Mouse (Mus musculus) kidney, adult 2 months (tissue): ENCODE measurements at regions not wholly inside any gene's neighbourhood (a gene's known extent, or its start where the extent isn't known, plus 50 kb on each side); places are given as distances from the start of the nearest gene placed in this dataset.
A peak's percentile ranks its signal among the peaks of the same experiment; 100 is the strongest.

Experiments used
- DNase-seq: peaks from one replicate; pipeline ENCODE4 v3.0.0; 2021
- H3K27ac ChIP-seq: fragments of 200-500 bp; 2 replicates; pipeline ENCODE4 v1.5.1; 2012; ENCODE audit warnings: low read depth, low read length, control low read depth, inconsistent platforms; ENCODE audit not compliant: insufficient read depth
- H3K27me3 ChIP-seq: fragments of 200-500 bp; replicated peaks from 2 replicates; pipeline ENCODE4 v1.6.1; 2012; ENCODE audit warnings: mild to moderate bottlenecking, moderate library complexity, low read length, inconsistent platforms; ENCODE audit not compliant: control insufficient read depth, insufficient read depth
- H3K36me3 ChIP-seq: fragments of 200-500 bp; 2 replicates; pipeline ENCODE4 v1.6.1; 2012; ENCODE audit warnings: mild to moderate bottlenecking, moderate library complexity, low read length, inconsistent platforms; ENCODE audit not compliant: control insufficient read depth, insufficient read depth
- H3K4me1 ChIP-seq: fragments of 200-500 bp; 2 replicates; pipeline ENCODE4 v1.6.1; 2011; ENCODE audit warnings: low read length; ENCODE audit not compliant: control insufficient read depth, insufficient read depth
- H3K4me3 ChIP-seq: fragments of 200-500 bp; 2 replicates; pipeline ENCODE4 v1.5.1; 2011; ENCODE audit warnings: mild to moderate bottlenecking, low read depth, low read length, control low read depth; ENCODE audit not compliant: insufficient read depth
- CTCF ChIP-seq: fragments of 200-500 bp; conservative IDR thresholded peaks from 2 replicates; pipeline ENCODE4 v1.5.1; 2011; ENCODE audit warnings: low read depth, mild to moderate bottlenecking, control low read depth, low read length, moderate library complexity, mixed read lengths; ENCODE audit not compliant: insufficient read depth, insufficient read length
- POLR2A ChIP-seq: fragments of 200-500 bp; IDR thresholded peaks from one replicate; pipeline ENCODE4 v1.6.1; 2011; ENCODE audit warnings: low read depth, low read length, control low read depth
- WGBS: fragments of 180-500 bp; shearing (Covaris S2); methylation state at CpG from one replicate; pipeline ENCODE4 v1.1.7; 2018; 5-methylcytosine and 5-hydroxymethylcytosine counted together

GRCm38 (mm10) chr13:31475845-31476244, 80.1 kb upstream of the Foxq1 start:
- TF ChIP-seq CTCF (no peak), POLR2A (no peak)
- WGBS: 54% methylated on average over 3 of the region's 3 CpGs
- H3K4me3 ChIP-seq: no peak overlapping the region

DNA sequence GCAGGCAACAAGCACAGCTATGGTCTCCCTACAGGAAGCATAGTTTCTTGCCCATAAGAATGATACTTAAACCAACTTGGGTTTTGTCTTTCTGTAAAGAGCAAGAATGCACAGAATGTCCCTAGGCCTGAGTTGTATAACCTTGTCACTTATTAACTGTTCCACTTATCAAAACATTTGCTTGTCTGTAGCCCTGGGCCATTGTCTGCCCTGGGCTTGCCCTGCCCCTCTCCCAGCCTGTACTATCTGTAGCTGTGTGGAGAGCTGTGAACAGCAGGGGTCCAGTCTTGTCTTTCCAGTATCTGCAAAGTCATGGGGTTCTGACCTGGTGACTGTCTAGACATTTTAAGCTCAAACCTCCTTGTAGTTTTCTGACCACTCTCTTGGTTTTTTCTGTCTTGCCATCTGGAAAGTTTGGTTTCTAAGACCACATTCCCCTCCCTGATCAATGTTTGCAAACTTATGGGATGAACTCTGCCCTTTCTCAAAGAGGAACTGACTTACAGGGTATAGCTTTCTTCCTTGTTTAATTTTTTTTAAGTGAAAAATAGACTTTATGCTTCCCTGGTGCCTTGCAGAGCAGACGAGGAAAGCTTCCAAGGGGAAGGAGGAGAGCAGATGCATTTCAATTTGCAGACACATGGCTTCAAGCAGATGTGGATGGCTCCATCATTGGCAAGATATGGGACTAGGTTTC, 78.6 kb upstream of the Foxq1 start:
- no peak overlapping the region for H3K27ac ChIP-seq
- H3K4me1 ChIP-seq: peaks cover 3% of the 10 kb centered on the region; the same call in 1 of the 2 replicates
- 69% methylated on average over 1 of the region's 1 CpGs for WGBS
- no peaks in the 10 kb centered on the region for H3K27me3 ChIP-seq
- peak; percentile 59 for DNase-seq
- no peaks in the 10 kb centered on the region for H3K36me3 ChIP-seq
- TF ChIP-seq CTCF (no peak), POLR2A (no peak)
- no peak overlapping the region for H3K4me3 ChIP-seq

More at GRCm38 (mm10) chr13:31475845-31476244, 80.1 kb upstream of the Foxq1 start:
- Histone ChIP-seq H3K27me3 (no peaks in the 10 kb centered on the region), H3K4me1 (peaks cover 3% of the 10 kb centered on the region; the same call in 1 of the 2 replicates), H3K36me3 (no peaks in the 10 kb centered on the region), H3K27ac (no peak overlapping the region)
- DNase-seq: no peak

GRCm38 (mm10) chr13:31481105-31481844, 74.7 kb upstream of the Foxq1 start:
- Histone ChIP-seq H3K27me3 (no peaks in the 10 kb centered on the region), H3K4me3 (no peak overlapping the region), H3K36me3 (no peaks in the 10 kb centered on the region), H3K27ac (no peak overlapping the region), H3K4me1 (peaks cover 3% of the 10 kb centered on the region; the same call in 1 of the 2 replicates)
- WGBS: 81% methylated on average over 7 of the region's 7 CpGs
- no peak for DNase-seq
- no peak for TF ChIP-seq CTCF
- no peak for TF ChIP-seq POLR2A

DNA sequence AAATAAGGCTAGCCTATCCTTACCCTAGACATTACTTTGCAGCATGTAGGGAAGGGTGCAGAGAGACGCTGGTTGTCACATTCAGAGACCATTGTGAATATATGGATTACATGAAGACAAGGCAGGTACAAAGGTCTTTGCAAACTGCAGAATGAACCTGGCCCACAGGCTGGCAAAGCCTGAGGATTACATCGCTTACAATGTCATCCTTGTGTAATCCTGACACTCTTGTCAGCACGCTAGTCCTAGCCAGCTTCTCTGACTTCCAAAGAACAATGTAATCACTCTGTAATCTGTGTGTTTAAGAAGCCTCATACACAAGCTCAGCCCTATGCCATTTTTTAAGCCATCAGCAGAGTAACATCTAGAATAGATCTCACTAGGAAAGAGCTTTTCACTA, 69.6 kb upstream of the Foxq1 start:
- H3K27ac ChIP-seq: no peak overlapping the region

DNA sequence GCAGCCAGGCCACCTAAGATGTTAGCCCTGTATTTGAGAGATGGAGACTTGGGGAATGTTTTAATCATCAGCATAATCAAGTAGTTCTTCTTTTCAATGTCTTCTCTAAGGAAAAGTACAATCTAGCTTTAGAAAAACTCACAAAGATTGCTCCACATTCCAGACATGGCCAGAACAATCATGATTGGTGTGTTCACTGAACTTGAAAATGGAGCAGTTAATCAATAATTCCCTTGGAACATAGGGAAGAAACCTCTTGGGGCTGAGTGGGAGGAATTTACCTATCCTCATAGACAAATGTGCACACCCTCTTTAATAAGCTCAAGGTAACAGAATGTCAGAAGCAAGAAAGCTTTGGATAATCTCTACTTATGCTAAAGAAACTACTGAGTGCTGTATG, 67.7 kb upstream of the Foxq1 start:
- Histone ChIP-seq H3K27me3 (no peaks in the 10 kb centered on the region), H3K27ac (no peak overlapping the region), H3K36me3 (no peaks in the 10 kb centered on the region), H3K4me1 (peaks cover 12% of the 10 kb centered on the region; the same call in 1 of the 2 replicates), H3K4me3 (no peak overlapping the region)
- TF ChIP-seq CTCF: no peak
- no peak for TF ChIP-seq POLR2A
- peak; percentile 65 for DNase-seq

More for the DNA sequence above, 69.6 kb upstream of the Foxq1 start:
- DNase-seq: peak; percentile 4
- Histone ChIP-seq H3K4me1 (peaks cover 12% of the 10 kb centered on the region; the same call in 1 of the 2 replicates), H3K27me3 (no peaks in the 10 kb centered on the region), H3K36me3 (no peaks in the 10 kb centered on the region), H3K4me3 (no peak overlapping the region)
- TF ChIP-seq POLR2A (no peak), CTCF (no peak)
- WGBS: 85% methylated on average over 3 of the region's 3 CpGs

GRCm38 (mm10) chr13:31503191-31503590, 52.7 kb upstream of the Foxq1 start:
- no peaks in the 10 kb centered on the region for H3K4me1 ChIP-seq
- 83% methylated on average over 10 of the region's 10 CpGs for WGBS
- H3K4me3 ChIP-seq: no peak overlapping the region

GRCm38 (mm10) chr13:31503832-31504231, 52.1 kb upstream of the Foxq1 start:
- no peaks in the 10 kb centered on the region for H3K36me3 ChIP-seq
- DNase-seq: no peak
- no peaks in the 10 kb centered on the region for H3K4me1 ChIP-seq
- no peaks in the 10 kb centered on the region for H3K27me3 ChIP-seq
- TF ChIP-seq CTCF: no peak
- TF ChIP-seq POLR2A: no peak
- no peak overlapping the region for H3K4me3 ChIP-seq
- no peak overlapping the region for H3K27ac ChIP-seq
- 83% methylated on average over 11 of the region's 11 CpGs for WGBS

More at GRCm38 (mm10) chr13:31503191-31503590, 52.7 kb upstream of the Foxq1 start:
- no peaks in the 10 kb centered on the region for H3K36me3 ChIP-seq
- TF ChIP-seq CTCF (no peak), POLR2A (no peak)
- no peak for DNase-seq
- H3K27ac ChIP-seq: no peak overlapping the region
- no peaks in the 10 kb centered on the region for H3K27me3 ChIP-seq

DNA sequence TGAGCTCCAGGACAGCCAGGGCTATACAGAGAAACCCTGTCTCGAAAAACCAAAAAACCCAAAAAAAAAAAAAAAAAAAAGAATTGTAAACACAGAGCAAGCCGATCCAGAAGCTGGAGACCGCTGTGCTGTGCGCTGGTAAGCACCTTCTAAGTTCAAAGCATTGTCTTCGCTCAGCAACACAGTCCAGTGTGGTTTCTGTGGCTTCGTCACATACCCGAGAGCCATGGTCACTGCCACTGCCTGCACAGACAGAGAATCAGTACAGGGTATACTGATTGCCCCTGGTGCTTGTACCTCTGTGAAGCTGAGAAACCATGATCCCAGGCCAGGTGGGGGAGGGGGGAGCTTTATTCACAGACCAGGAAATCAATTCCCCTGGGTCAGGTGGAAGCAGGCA, 51.6 kb upstream of the Foxq1 start:
- no peak for DNase-seq
- Histone ChIP-seq H3K36me3 (no peaks in the 10 kb centered on the region), H3K27ac (no peak overlapping the region), H3K27me3 (no peaks in the 10 kb centered on the region), H3K4me3 (no peak overlapping the region), H3K4me1 (no peaks in the 10 kb centered on the region)
- TF ChIP-seq POLR2A (no peak), CTCF (no peak)
- WGBS: 91% methylated on average over 6 of the region's 7 CpGs
